Mouse (Mus musculus): ENCODE data around the gene Vav3.

Gene Vav3

DNA sequence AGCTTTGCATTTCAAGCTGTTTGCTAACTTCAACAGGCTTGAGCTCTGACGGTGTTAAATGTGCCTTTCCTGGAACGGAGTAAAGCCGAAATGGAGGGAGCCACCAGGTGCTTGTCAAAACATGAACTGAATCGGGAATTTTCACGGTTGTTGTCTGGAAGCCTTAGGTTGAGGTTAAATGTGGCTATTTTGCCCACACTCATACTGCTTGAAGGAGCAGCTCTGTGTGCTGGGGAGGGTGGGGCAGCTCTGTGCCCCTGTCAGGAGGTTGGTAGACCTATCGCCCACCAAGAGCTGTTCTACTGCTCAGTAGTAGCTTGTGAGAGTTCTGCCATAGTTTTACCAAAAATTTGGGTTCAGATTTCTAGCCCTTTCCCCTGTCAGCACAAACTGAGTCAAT, 233.7 kb downstream of the Vav3 start:
- DNase-seq (ENCODE audit: low read depth, low spot score): no peak

DNA sequence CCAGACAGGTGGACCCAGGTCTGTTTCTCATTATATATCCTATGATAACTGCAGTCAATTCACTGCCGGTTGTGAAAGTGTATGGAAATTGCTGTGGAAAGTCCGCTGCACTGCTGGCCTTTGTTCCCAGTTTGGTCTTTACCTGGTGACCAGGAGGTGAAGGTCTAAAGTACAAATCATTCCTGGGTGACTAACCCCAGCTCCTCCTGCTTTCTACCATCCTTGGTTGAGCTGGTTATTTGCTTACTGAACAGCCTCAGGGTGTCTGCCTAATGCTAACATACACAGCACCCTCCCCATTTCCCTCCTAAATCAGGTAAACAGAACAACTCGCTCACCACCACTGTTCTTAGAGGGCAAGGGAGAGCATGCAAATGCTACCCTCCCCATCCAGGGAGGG, 237.9 kb downstream of the Vav3 start:
- DNase-seq (ENCODE audit: low read depth, low spot score): no peak

DNA sequence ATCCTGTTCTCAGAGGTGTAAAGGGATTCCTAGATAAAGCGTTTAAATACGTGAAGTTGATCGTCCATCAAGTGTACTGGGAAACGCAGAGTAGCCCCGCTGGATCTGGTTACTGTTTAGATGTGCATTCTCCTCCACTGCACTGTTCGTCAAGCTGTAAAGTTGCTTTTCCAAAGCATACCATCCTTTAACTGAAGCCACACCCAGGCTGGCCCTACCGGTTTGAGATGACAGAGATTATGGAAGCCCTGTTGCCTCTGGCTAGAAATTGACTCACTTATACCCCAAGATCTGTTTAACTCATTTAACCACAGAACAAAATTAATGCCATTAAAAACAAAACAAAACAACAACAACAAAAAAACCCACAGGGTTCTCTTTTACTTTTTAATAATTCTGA, 238.5 kb downstream of the Vav3 start:
- DNase-seq (ENCODE audit: low read depth, low spot score): no peak

DNA sequence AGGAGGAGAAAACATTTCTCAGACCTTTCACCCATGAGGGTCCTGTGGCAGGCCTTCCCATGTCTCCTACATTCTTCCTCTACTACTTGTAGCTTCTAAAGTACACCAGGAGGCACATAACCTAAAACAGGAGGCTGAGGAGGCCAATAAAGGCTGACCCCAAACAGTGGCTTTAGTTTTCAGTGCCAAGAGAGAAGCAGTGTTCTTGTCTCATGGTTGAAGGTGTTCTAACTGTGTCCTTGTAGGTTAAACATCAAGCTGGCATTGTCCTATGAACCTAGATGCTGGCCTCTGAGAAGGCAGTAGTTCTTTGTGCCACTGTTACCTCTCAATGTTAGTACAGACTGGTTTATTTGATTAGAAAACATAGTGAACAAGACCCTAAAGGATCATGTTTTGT, 245.5 kb downstream of the Vav3 start:
- DNase-seq (ENCODE audit: low read depth, low spot score): no peak

DNA sequence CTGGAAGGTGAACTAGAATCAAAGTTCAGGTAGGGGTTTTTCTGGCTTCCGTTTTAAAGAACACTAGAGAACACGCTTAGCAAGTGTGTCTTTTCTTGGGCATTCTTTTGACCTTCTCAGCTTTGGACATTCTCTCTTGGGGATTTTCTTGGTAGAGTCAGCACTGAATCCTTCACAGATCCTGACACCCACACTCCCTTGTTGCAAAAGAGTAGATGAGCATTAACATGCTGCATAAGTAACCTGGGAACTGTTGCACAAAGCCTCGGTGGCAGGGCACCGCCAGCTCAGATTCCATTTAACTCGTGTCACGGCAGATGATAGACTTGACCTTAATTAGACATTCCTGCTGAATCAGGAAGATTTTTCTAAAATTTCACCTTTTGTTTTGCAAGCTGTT, 252.5 kb downstream of the Vav3 start:
- DNase-seq (ENCODE audit: low read depth, low spot score): no peak

DNA sequence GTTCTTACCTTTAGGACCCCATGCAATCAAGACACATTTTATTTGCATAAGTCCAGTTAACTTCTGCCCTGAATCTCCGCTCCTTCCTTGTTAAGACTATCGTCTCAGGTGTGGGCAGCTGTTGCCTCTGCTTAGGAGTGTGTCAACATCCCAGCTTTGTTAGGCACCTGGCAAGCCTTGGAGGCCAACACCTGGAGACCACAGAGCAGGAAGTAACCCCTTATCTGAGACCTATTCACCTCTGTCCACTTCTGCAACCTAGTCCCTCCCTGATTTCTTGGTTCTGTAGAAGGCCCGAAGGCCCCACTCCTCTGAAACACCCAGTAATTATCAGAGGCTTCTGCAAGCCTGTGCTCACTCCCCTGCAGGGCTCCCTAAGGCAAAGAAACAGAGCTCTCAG, 255.6 kb downstream of the Vav3 start:
- DNase-seq (ENCODE audit: low read depth, low spot score): no peak

DNA sequence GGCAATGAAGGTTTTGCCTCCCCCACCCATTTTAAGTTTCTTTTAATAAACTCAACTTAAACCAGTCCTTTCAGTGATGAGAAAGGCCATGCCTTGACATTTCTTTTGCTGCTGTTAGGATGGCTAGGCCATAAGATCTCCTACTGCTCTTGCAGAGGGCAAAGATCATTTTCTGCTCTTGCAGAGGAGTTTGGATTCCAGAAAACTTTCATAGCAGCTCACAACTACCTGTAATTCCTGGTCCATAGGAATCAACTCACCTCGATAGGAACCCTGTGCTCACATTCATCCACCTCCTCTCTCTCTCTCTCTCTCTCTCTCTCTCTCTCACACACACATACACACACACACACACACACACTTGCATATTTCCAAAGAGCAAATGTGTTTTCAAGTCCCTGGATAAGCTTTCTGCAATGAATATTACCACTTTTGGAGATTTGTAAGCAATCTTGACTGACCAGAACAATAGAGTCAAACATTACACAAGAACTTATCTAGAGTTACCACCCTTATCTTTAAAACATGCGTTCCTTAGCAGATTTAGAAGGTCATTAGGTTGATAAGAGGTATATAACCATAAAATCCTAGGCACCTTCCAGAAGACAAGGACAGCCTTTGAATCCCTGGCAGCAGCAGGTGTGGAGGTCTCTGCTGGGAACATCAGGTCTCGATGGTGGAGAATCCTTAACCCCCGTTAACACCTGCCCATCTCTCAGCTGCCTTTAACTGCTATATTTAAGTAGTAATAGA, 260.4 kb downstream of the Vav3 start:
- no peak for DNase-seq (ENCODE audit: low read depth, low spot score)

DNA sequence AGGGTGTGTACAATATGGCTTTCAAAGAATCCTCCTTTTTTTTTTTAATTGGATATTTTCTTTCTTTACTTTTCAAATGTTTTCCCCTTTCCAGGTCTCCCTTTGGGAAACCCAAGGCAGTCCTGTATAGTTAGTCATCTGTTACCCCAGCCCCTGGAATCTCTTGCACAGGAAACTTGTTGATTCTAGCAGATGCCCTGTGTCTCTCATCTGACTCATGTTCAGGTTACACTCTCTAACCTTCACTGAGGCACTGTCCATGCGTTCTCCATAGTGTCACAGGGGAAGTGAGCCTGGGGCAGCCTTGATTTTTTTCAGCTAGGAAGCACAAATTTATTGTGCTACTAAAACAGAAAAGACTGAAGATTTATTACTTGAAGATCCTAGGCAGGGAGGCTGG, 262.3 kb downstream of the Vav3 start:
- DNase-seq (ENCODE audit: low read depth, low spot score): no peak

DNA sequence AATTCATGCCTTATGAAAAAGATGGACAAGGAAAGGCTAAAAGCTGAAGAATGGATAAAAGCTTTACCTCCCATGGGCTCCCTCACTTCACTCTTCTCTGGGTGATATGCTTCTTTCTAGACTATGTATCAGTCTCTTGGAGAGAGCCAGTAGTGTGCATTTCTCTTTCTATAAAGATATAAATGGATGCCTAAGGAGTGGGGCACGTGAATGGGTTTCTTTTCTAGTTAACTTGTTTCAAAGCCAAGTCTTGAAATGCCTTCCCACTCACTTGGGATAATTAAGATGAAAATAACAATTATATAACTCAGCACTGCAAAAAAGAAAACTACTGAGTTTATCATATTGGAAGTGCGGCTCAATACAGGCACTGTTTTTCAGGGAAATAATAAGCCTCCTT, 265.7 kb downstream of the Vav3 start:
- DNase-seq (ENCODE audit: low read depth, low spot score): no peak

DNA sequence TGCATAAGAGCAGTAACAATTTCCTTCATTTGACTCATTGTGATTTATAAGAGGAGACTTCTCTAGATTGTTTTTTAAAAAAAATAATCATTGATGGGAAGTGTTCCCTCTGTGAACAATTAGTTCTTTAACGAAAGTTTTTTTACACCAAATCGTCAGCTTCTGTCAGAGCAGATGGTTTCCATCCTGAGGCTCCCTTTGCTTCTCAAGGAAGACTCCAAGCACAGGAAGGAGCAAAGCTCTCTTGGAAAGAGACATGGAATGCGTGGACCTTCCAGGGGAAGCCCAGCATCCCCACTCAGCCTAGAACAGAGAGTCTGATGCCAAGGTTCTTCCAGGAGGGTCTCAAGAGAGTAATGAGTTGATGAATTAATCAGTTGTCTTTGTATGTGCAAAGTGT, 281.3 kb downstream of the Vav3 start:
- DNase-seq (ENCODE audit: low read depth, low spot score): no peak

DNA sequence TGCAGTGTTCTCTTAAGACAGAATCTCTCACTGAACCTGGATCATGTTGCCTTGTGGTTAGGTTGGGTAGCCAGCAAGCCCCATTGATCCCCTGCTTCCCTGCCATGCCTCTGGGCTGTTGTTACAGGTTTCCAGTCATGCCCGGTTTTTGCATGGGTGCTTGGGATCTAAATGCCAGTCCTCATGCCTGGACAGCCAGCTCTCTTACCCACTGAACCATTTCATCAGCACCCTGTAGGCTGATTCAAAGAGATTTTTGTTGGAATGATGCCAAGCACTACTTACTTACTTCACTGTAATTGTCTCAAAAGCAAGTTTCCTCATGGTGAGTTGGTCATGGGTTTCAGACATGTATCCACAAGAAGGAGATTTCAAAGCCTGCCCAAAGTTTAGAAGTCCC, 281.9 kb downstream of the Vav3 start:
- DNase-seq (ENCODE audit: low read depth, low spot score): no peak

DNA sequence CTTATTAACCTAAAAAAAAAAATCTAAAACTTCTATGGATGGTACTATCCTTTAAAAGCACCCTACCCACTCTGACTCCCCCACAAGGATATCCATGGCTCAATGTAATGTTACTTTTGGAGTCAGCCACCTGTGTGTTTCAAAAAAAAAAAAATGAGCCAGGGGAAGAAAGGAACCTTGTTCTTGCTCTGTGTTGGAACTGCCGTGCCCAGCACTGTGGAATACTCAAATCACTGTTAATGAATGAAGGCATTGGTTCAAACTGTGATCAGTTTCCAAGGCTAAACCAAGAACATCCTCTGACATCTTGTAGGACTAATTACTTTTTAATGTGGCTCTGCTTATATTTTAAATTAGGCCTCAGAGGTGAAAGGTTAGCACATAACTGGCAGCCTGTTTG, 282.4 kb downstream of the Vav3 start:
- no peak for DNase-seq (ENCODE audit: low read depth, low spot score)

DNA sequence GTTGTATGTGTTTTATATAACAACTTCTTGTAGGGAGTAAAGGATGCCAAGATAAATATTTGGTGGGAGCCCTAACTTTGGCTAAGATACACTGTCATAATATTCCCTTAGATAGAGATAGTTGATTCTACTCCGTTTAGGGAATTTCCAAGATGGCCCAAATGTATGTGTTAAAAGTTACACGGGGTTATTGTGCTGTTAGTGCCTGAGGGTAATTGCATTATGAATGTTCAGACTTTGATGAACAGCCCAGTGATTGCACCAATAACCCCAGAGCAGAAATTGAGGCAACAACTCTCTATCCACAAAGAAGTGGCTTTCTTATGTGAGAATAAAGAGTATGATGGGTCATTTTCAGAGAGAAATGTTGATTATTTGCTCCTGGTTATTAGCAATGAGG, 283.3 kb downstream of the Vav3 start:
- DNase-seq (ENCODE audit: low read depth, low spot score): no peak

DNA sequence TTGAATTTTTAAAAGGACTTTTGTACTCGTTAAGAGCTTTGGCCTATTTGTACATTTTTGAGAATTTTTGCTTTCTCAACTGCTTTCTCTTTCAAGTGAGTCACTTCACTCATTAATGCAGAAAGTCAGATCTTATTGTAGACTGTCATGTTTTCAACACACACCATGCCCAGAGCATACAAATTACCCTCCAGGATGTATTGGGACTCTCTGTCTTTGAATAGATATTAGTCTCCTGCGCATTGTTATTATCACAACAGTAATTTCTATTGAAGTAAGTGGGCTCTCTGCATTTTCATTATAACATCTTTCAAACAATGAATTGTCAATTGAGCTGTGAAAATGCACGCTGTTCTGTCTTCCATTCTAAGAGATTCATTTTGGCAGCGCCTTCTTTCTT, 295.6 kb downstream of the Vav3 start:
- DNase-seq (ENCODE audit: low read depth, low spot score): no peak

DNA sequence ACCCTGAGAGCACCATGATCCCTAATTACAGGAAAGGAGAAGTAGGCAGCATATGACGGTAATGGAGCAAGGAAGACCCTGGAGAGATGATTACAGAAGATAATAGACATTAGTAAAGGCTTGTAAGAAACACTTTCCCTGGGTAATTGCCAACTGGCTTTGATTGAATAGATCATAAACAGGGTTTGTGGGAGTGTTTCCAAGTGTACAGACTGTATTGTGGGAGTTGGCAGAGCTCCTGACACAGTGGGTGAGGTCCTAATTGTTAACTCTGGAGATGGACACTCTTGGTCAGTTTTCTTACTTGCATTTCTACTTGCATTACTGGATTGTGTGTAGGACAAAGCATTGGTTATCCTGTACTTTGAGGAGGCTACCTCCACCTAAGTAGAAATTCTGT, 298.9 kb downstream of the Vav3 start:
- DNase-seq (ENCODE audit: low read depth, low spot score): no peak

DNA sequence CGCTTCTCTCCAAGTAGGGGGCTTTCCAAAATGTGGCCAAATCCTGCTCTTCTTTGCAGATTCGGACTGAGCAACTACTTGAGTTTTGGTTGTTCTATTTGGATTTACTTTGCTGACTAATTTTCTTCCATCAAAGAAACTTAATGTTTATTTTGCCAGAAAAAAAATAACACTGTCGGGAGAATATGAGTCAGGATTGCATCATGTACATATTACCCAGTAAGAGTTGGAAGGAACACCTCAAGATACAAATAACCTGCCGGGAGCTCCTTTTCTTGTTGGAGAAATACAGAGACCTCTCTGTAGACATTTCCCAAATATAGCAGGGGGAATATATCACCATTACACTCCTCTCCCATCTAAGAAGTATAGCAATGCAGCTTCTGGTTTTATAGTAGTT, 300.3 kb downstream of the Vav3 start:
- no peak for DNase-seq (ENCODE audit: low read depth, low spot score)

DNA sequence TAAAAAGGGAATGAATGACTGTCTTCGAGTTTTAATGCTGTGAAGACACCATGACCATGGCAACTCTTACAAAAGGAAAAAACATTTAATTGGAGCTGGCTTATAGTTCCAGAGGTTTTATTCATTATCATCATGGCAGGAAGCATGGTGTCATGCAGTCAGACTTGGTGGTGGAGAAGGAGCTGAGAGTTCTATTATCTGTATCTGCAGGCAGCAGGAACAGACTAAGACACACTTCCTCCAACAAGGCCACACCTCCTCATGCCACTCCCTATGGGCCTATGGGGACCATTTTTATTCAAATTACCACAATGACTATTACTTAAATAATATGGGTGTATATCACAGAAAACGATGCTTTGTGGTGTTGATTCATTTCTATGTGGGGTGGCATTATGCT, 307.8 kb downstream of the Vav3 start:
- no peak for DNase-seq (ENCODE audit: low read depth, low spot score)

DNA sequence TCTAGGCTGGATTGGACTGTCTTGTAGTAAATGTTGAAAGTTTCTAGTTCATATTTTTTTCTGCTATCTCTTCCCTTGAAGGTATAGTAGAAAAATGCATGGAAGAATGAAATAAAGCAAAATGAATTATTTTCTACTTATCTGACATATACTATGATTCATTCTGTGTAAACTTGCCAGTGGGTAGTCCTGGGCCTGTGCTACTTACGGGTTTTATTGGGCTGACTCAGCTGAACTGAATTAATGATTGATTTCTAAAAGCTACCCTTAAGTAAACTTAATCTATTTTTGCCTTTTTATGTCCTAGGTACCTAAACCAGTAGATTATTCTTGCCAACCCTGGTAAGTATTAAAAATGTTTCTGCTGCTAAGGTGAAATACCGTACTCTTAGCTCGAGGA, 311.0 kb downstream of the Vav3 start:
- no peak for DNase-seq (ENCODE audit: low read depth, low spot score)

DNA sequence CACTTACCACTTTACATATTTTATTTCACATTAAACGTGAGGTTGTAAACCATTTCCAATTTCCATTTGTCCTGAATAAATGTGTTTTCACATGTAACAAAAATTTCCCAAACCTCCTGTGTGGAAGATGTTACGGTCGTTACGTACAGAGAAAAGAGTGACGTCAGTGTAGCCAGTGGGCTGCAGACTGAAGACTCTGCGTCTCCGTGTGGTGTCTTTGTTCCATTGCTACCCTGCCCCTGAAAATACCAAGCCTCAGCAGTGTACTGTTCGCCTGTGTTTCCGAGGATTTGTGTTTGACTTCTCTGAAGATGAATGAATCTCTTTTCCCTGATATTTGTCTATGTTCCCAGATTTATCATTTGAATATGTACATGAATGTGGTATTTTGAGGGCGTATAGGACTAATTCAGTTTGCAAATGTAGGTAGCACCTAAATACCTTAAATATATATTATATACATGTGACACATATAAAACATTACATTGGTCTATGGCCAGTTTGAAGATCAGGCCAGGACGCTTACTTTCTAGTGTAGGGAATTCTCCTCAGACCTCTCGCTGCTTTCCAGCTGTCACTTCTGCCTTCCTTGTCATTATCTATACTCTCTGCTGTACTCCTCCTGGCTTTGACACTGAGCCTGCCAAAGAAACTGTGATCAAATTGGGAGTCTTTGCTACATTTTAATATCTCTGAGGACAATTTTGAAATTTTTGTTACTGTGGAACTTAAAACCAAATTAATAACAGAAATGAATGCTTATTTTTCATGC, 312.6 kb downstream of the Vav3 start:
- DNase-seq (ENCODE audit: low read depth, low spot score): no peak

DNA sequence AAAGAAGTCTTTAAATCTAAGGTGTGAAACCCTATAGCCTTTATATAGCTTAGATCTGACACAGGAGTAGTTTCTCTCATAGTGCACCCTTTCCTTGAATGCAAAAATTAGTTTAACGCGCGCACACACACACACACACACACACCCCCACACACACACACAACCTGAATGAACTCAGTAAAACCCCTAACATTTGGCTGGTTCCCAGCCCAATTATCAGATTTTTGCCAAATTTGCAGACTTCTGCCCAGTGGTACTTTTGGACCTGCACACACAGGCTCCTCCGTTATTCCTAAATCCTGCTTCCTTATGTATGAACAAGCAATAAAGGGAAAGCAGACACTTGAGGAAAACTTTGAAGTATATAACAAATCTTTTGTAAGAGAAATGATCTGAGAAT, 313.9 kb downstream of the Vav3 start:
- no peak for DNase-seq (ENCODE audit: low read depth, low spot score)

DNA sequence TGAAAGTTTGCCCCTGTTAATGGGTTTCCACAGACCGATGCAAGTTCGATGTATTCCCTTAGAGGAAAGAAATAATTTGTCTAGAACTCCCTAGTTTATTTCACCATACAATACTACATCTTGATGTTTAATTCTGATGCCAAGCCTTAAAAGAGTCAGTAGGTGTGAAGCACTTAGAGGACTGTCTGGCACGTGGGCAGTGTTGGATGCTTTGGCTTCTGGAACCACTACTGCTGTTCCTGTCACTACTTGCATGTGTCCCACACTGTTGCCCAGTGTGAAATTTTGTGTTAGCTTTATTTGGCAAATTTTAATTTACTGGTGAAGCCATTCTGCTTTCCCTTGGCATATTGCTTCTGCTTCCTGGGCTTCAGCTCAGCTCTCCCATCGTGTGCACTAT, 331.3 kb downstream of the Vav3 start:
- no peak for DNase-seq (ENCODE audit: low read depth, low spot score)

DNA sequence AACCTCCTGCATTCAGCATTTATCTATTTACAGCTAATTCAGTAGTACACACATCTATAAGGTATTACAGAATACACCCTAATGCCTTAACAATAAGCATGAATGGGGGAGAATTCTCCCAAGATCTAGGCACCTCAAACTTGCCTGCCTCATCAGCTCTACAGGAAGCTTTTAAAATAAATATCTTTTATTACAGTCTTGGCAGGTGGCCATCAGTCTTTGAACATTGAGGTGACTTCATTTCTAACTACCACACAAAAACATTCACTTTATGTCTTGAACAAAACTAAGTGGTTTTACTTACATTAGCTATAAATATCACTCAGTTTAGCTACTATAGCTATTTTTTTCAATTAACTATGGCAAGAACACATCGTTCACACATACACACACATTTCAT, 332.5 kb downstream of the Vav3 start:
- no peak for DNase-seq (ENCODE audit: low read depth, low spot score)

DNA sequence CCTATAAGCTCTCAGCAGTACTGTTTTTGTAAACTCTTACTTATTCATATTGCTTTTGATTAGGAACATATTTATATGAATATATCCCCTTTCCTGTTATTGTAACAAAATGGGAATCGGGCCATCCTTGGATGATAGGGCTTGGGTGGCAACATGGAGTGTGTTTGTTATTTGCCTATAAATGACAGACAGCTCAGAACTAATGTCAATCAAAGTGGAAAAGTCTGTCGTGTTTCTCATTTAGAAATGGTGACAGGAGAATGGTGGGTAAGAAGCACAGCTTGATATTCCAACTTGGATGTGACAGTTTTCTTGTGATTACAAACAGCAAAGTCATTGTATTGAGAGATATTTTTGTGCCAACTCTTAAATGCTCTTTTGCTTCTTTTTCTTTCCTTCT, 339.8 kb downstream of the Vav3 start:
- no peak for DNase-seq (ENCODE audit: low read depth, low spot score)

DNA sequence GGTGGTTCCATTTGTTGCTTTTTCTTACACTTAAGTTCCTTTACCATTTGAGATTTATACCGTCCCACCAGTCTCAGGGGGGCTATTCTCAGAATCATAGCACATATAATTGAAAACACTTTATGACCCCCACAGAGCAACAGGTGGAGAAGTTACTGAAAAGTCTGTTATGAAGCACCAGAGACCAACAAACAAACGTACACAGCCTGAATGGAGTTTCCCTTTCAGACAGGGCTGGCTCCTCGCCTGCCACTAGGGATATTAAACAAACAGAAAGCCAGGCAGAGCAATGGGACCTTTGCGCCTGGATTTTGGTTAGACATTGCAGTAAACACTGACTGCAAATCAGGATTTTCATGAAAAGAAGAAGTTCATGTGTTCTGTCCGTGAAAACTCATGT, 341.4 kb downstream of the Vav3 start:
- no peak for DNase-seq (ENCODE audit: low read depth, low spot score)

Measured in forelimb bud, embryonic 11.5 days (tissue).